Mouse (Mus musculus) CH12.LX (cell line): ENCODE measurements at regions not wholly inside any gene's neighbourhood (a gene's known extent, or its start where the extent isn't known, plus 50 kb on each side); places are given as distances from the start of the nearest gene placed in this dataset.

Experiments used
- DNase-seq: peaks from one replicate; pipeline ENCODE4 v3.0.0-alpha.2; 2013; ENCODE audit errors: extremely low read depth
- H3K27ac ChIP-seq: 2 replicates; pipeline ENCODE4 v1.5.1; 2012; ENCODE audit warnings: low read depth, mild to moderate bottlenecking, control low read depth, moderate library complexity; ENCODE audit not compliant: insufficient read depth
- H3K27me3 ChIP-seq: replicated peaks from 2 replicates; pipeline ENCODE3; 2012; ENCODE audit warnings: inconsistent platforms
- H3K36me3 ChIP-seq, 2 experiments: replicated peaks in 1 of 2; 2 replicates each; pipeline versions ENCODE3 to v1.6.1; 2012; ENCODE audit warnings: inconsistent platforms in 1 of 2, low read length in 1 of 2, mild to moderate bottlenecking in 1 of 2, mixed read lengths in 1 of 2, moderate library complexity in 1 of 2; ENCODE audit not compliant: control insufficient read depth in 1 of 2, insufficient read depth in 1 of 2
- H3K4me1 ChIP-seq, 2 experiments: 2 replicates each; pipeline ENCODE4 v1.6.1; 2012; ENCODE audit warnings: inconsistent platforms in 1 of 2, moderate library complexity in 1 of 2; ENCODE audit not compliant: insufficient read depth in 2 of 2, control insufficient read depth in 1 of 2
- H3K4me2 ChIP-seq: 2 replicates; pipeline ENCODE4 v1.6.1; 2012; ENCODE audit warnings: low read depth, mild to moderate bottlenecking, control low read depth; ENCODE audit not compliant: poor library complexity, insufficient read depth, severe bottlenecking
- H3K4me3 ChIP-seq, 3 experiments: fragments of 150-350 bp in 1 of 3; sonication (generic) in 1 of 3; replicated peaks in 1 of 3; 2 replicates each; pipeline versions ENCODE3 to v1.5.1; 2011 to 2012; ENCODE audit warnings: low read depth in 2 of 3, low read length in 2 of 3, mild to moderate bottlenecking in 2 of 3, moderate library complexity in 2 of 3, control low read depth in 1 of 3, improper control_type of control experiment in 1 of 3, inconsistent platforms in 1 of 3, mixed read lengths in 1 of 3; ENCODE audit not compliant: poor library complexity in 1 of 3
- H3K79me2 ChIP-seq: replicated peaks from 2 replicates; pipeline ENCODE4 v1.6.1; 2012; ENCODE audit warnings: mild to moderate bottlenecking, moderate library complexity; ENCODE audit not compliant: control insufficient read depth, poor library complexity, insufficient read depth, severe bottlenecking; ENCODE audit errors: extremely low read depth
- H3K9ac ChIP-seq: 2 replicates; pipeline ENCODE4 v1.6.1; 2012; ENCODE audit warnings: low read depth, mild to moderate bottlenecking, control low read depth, moderate library complexity; ENCODE audit not compliant: insufficient read depth
- H3K9me3 ChIP-seq: replicated peaks from 2 replicates; pipeline ENCODE3; 2012; ENCODE audit warnings: low read length, inconsistent platforms, mixed read lengths
- BHLHE40 ChIP-seq: IDR thresholded peaks from 2 replicates; pipeline ENCODE4 v1.6.1; 2011; ENCODE audit warnings: mild to moderate bottlenecking, low read depth, low read length, improper control_type of control experiment
- CHD1 ChIP-seq: IDR thresholded peaks from 2 replicates; pipeline ENCODE4 v1.6.1; 2012; ENCODE audit warnings: low read depth, low read length, improper control_type of control experiment, inconsistent platforms
- EP300 ChIP-seq: IDR thresholded peaks from 2 replicates; pipeline ENCODE4 v1.6.1; 2011; ENCODE audit warnings: low read length, improper control_type of control experiment
- ETS1 ChIP-seq: conservative IDR thresholded peaks from 2 replicates; pipeline ENCODE4 v1.6.1; 2012; ENCODE audit warnings: low read depth, mild to moderate bottlenecking, inconsistent platforms, low read length, improper control_type of control experiment, moderate library complexity
- GABPA ChIP-seq: IDR thresholded peaks from 2 replicates; pipeline ENCODE4 v1.6.1; 2012; ENCODE audit warnings: low read depth, low read length, improper control_type of control experiment, inconsistent platforms; ENCODE audit not compliant: insufficient replicate concordance
- HCFC1 ChIP-seq: IDR thresholded peaks from 2 replicates; pipeline ENCODE4 v1.6.1; 2012; ENCODE audit warnings: low read depth, mild to moderate bottlenecking, inconsistent platforms, low read length, improper control_type of control experiment
- IRF4 ChIP-seq: IDR thresholded peaks from 2 replicates; pipeline ENCODE4 v1.6.1; 2014; ENCODE audit warnings: low read depth, mild to moderate bottlenecking, inconsistent platforms, low read length, improper control_type of control experiment
- JUND ChIP-seq: conservative IDR thresholded peaks from 2 replicates; pipeline ENCODE4 v1.6.1; 2011; ENCODE audit warnings: low read depth, low read length, improper control_type of control experiment
- MAFK ChIP-seq: IDR thresholded peaks from 2 replicates; pipeline ENCODE4 v1.6.1; 2011; ENCODE audit warnings: low read length, improper control_type of control experiment; ENCODE audit not compliant: insufficient replicate concordance
- MAX ChIP-seq: IDR thresholded peaks from 2 replicates; pipeline ENCODE4 v1.6.1; 2011; ENCODE audit warnings: low read length, improper control_type of control experiment
- MEF2A ChIP-seq: IDR thresholded peaks from 2 replicates; pipeline ENCODE4 v1.6.1; 2014; ENCODE audit warnings: low read depth, mild to moderate bottlenecking, inconsistent platforms, low read length, improper control_type of control experiment, borderline replicate concordance
- NRF1 ChIP-seq: IDR thresholded peaks from 2 replicates; pipeline ENCODE4 v1.6.1; 2014; ENCODE audit warnings: low read depth, mild to moderate bottlenecking, inconsistent platforms, low read length, improper control_type of control experiment, moderate library complexity
- PAX5 ChIP-seq: IDR thresholded peaks from 2 replicates; pipeline ENCODE4 v1.6.1; 2012; ENCODE audit warnings: low read length, inconsistent platforms, mixed read lengths
- POLR2AphosphoS2 ChIP-seq: IDR thresholded peaks from 2 replicates; pipeline ENCODE4 v1.6.1; 2011; ENCODE audit warnings: low read depth, low read length, improper control_type of control experiment
- RAD21 ChIP-seq: IDR thresholded peaks from 2 replicates; pipeline ENCODE4 v1.6.1; 2011; ENCODE audit warnings: low read depth, mild to moderate bottlenecking, low read length, improper control_type of control experiment, moderate library complexity
- SIN3A ChIP-seq: IDR thresholded peaks from 2 replicates; pipeline ENCODE4 v1.6.1; 2012; ENCODE audit warnings: low read length, improper control_type of control experiment, inconsistent platforms
- TBP ChIP-seq: conservative IDR thresholded peaks from 2 replicates; pipeline ENCODE4 v1.6.1; 2011; ENCODE audit warnings: low read depth, low read length, improper control_type of control experiment
- TCF12 ChIP-seq: IDR thresholded peaks from 2 replicates; pipeline ENCODE4 v1.6.1; 2014; ENCODE audit warnings: low read depth, mild to moderate bottlenecking, inconsistent platforms, low read length, improper control_type of control experiment
- UBTF ChIP-seq: IDR thresholded peaks from 2 replicates; pipeline ENCODE4 v1.6.1; 2012; ENCODE audit warnings: low read depth, mild to moderate bottlenecking, inconsistent platforms, low read length, improper control_type of control experiment, moderate library complexity
- USF1 ChIP-seq: IDR thresholded peaks from 2 replicates; pipeline ENCODE4 v1.6.1; 2014; ENCODE audit warnings: low read depth, mild to moderate bottlenecking, inconsistent platforms, low read length, improper control_type of control experiment
- USF2 ChIP-seq: conservative IDR thresholded peaks from 2 replicates; pipeline ENCODE4 v1.6.1; 2011; ENCODE audit warnings: low read depth, low read length, improper control_type of control experiment
- ZC3H11A ChIP-seq: IDR thresholded peaks from 2 replicates; pipeline ENCODE4 v1.6.1; 2012; ENCODE audit warnings: low read depth, mild to moderate bottlenecking, inconsistent platforms, low read length, improper control_type of control experiment
- ZKSCAN1 ChIP-seq: IDR thresholded peaks from 2 replicates; pipeline ENCODE4 v1.6.1; 2012; ENCODE audit warnings: low read depth, inconsistent platforms, low read length, improper control_type of control experiment, borderline replicate concordance
- ZMIZ1 ChIP-seq: IDR thresholded peaks from 2 replicates; pipeline ENCODE4 v1.6.1; 2012; ENCODE audit warnings: low read depth, mild to moderate bottlenecking, inconsistent platforms, low read length, improper control_type of control experiment
- dilution Hi-C: fragments of 300-500 bp; cut with MboI; formaldehyde crosslinking; loops from 2 replicates; pipeline ENCODE4 v1.14.3; 2020; ENCODE audit warnings: low sequenced_read_pairs; ENCODE audit not compliant: extremely low pct_unique_long_range_greater_than_20kb, extremely low pct_ligation_motif_present
- in situ Hi-C: fragments of 300-500 bp; cut with MboI; formaldehyde crosslinking; loops from 3 replicates; pipeline ENCODE4 v1.14.3; 2019; ENCODE audit warnings: low sequenced_read_pairs, low pct_ligation_motif_present, low pct_unique_long_range_greater_than_20kb, mixed read lengths

DNA sequence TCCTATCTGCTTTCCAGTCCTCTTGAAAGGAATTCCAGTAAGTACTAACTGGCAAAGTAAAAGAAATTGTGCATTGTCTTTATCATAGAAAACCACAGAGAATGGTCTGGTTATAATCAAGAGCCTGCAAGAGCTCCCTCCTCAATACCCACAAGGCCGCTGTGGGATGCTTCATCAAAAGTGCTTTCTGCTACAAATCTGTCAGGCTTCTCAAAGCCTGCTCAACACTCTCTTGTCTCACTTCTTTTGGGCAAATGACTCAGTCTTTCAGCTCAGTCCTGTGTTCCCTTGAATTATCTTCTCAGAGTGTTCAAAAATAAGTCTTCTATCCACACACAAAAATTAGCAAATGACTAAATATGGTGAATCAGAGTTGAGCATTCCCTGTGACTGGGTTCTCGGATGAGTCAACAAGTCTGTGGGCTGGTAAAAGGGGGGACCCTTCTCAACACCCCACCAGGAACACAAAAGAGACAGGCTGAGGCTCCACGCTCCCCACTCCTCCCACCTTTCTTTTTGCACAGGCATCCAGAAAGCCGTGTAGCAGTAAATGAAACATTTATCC is 81.8 kb downstream of the Hlx start:
- Histone ChIP-seq H3K79me2 (no peaks in the 10 kb centered on the region), H3K4me3 (no peak overlapping the region), H3K9me3 (peaks cover 6% of the 10 kb centered on the region), H3K27me3 (no peaks in the 10 kb centered on the region), H3K4me1 (0 out of 4 replicates have a peak, but pooled peaks cover 0 to 3% of the 10 kb centered on the region in 2 experiments), H3K27ac (no peak overlapping the region), H3K9ac (no peak overlapping the region), H3K4me2 (no peak overlapping the region), H3K36me3 (no peaks in the 10 kb centered on the region)
- dilution Hi-C loops (no loop called here), in situ Hi-C loops (no loop called here)
- DNase-seq = no peak
- TF ChIP-seq MAX (no peak), USF1 (no peak), IRF4 (no peak), EP300 (no peak), PAX5 (no peak), SIN3A (no peak), TBP (no peak), ZC3H11A (no peak), POLR2AphosphoS2 (no peak), JUND (no peak), MEF2A (no peak), GABPA (no peak), ZKSCAN1 (no peak), BHLHE40 (no peak)

DNA sequence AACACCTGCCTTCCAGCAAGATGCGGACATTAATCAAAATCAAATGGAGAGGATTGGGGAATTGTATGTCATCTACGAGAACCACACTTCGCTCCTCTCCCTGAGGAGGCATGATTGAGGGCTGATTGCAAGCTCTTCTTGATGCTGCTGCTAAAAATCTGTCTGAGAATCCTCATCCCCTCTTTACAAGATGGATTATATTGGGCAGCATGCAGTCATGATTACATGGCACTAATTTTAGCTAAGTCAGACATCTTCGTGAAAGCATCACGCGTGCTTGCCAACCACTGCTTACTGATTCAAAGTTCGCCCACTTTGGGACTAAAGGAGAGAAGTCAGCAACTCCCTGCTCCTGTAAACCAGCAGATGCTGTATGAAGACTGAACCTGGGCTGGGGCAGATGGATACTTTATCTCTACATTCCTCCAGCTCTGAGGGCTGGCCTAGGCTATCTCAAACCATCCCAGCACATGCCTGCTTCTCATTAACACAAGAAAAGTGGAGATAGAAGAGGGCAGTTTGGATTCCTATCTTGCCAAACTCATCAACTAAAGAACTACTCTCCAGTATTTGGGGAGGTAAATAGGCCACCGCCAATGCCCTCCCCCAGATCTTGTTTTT is 84.4 kb downstream of the Hlx start:
- H3K27me3 ChIP-seq = no peaks in the 10 kb centered on the region
- H3K36me3 ChIP-seq = no peaks in the 10 kb centered on the region
- H3K9ac ChIP-seq = no peak overlapping the region
- H3K79me2 ChIP-seq = no peaks in the 10 kb centered on the region
- DNase-seq = no peak
- no peak overlapping the region for H3K4me3 ChIP-seq
- H3K9me3 ChIP-seq = peaks cover 6% of the 10 kb centered on the region
- dilution Hi-C loops = no loop called here
- H3K4me2 ChIP-seq = no peak overlapping the region
- peaks cover 0 to 4% of the 10 kb centered on the region in 2 experiments; a peak in 2 of 4 replicates for H3K4me1 ChIP-seq
- in situ Hi-C loops = no loop called here
- H3K27ac ChIP-seq = no peak overlapping the region
- no peak for TF ChIP-seq ETS1
- TF ChIP-seq CHD1 = no peak
- no peak for TF ChIP-seq SIN3A
- TF ChIP-seq HCFC1 = no peak
- no peak for TF ChIP-seq USF2
- no peak for TF ChIP-seq ZC3H11A
- TF ChIP-seq USF1 = no peak
- TF ChIP-seq POLR2AphosphoS2 = no peak
- TF ChIP-seq RAD21 = no peak
- TF ChIP-seq ZMIZ1 = no peak
- TF ChIP-seq MAFK = no peak
- no peak for TF ChIP-seq GABPA
- no peak for TF ChIP-seq TCF12
- no peak for TF ChIP-seq BHLHE40
- TF ChIP-seq UBTF = no peak
- no peak for TF ChIP-seq NRF1
- no peak for TF ChIP-seq MEF2A
- TF ChIP-seq, all 38 proteins: peak for 0
